Comparison of ENCODE assay signal across 7 mouse cellular contexts in genomic region chr6:83142211-83142731, GRCm38 (mm10). TPM values are rescaled to one million over a fixed set of nuclear protein-coding genes. Genes with fewer than 3 reads are reported as not detected.
A peak's percentile ranks its signal among the peaks of the same experiment; 100 is the strongest.
DNase-seq lines count a peak whose midpoint lies in the region; ATAC-seq and TF ChIP-seq lines count a peak whose summit lies in the region.

No protein-coding gene starts in this region.

- peak overlapping the region; percentile 41 for H3K4me3 ChIP-seq in testis, adult 2 months (ENCODE audit: control insufficient read depth, low read depth, low read length)
- peak overlapping the region; percentile 38 for H3K4me3 ChIP-seq in forebrain, embryonic 15.5 days
- H3K4me3 ChIP-seq in intestine, postnatal 0 days (ENCODE audit: low read depth, low read length): peak overlapping the region; percentile 17; the same call in 1 of the 2 replicates
- H3K4me3 ChIP-seq in stomach, embryonic 15.5 days (replicated peaks): peak overlapping the region; percentile 23

- ATAC-seq in forebrain, embryonic 15.5 days (replicated peaks): peak; percentile 23; the same call in 1 of the 2 replicates
- ATAC-seq in intestine, postnatal 0 days: no peak
- 0 out of 2 replicates have a peak, but pooled peaks have one; percentile 13 for ATAC-seq in megakaryocyte progenitor cell, adult 5-6 weeks (replicated peaks; ENCODE audit: poor library complexity)
- ATAC-seq in stomach, embryonic 15.5 days (ENCODE audit: insufficient read depth, low FRiP score, low read depth): no peak

- H3K36me3 ChIP-seq in testis, adult 2 months (ENCODE audit: control insufficient read depth, insufficient read depth, low read length): no peaks in the 10 kb centered on the region
- no peaks in the 10 kb centered on the region for H3K36me3 ChIP-seq in forebrain, embryonic 15.5 days
- peaks cover 8% of the 10 kb centered on the region; the same call in 1 of the 2 replicates for H3K36me3 ChIP-seq in intestine, postnatal 0 days (ENCODE audit: control insufficient read depth, insufficient read depth)
- H3K36me3 ChIP-seq in stomach, embryonic 15.5 days: peaks cover 4% of the 10 kb centered on the region

- H3K27ac ChIP-seq in testis, adult 2 months (ENCODE audit: control insufficient read depth, insufficient read depth, low read depth, low read length): no peak overlapping the region
- H3K27ac ChIP-seq in forebrain, embryonic 15.5 days (replicated peaks): no peak overlapping the region
- no peak overlapping the region for H3K27ac ChIP-seq in intestine, postnatal 0 days (ENCODE audit: low read depth, low read length)
- peak overlapping the region; percentile 44 for H3K27ac ChIP-seq in stomach, embryonic 15.5 days

- H3K4me1 ChIP-seq in testis, adult 2 months (ENCODE audit: control insufficient read depth, insufficient read depth, low read length): peaks cover 18% of the 10 kb centered on the region
- H3K4me1 ChIP-seq in forebrain, embryonic 15.5 days: peaks cover 20% of the 10 kb centered on the region
- peaks cover 6% of the 10 kb centered on the region; the same call in 1 of the 2 replicates for H3K4me1 ChIP-seq in intestine, postnatal 0 days (replicated peaks; ENCODE audit: control insufficient read depth, insufficient read depth, low read length)
- H3K4me1 ChIP-seq in stomach, embryonic 15.5 days: peaks cover 33% of the 10 kb centered on the region

- no peak for TF ChIP-seq CTCF in testis, adult 2 months (IDR thresholded peaks at IDR 0.05; ENCODE audit: control insufficient read depth, insufficient read depth, insufficient replicate concordance, low read depth, low read length)
- no peak for TF ChIP-seq CTCF in intestine, postnatal 0 days (IDR thresholded peaks at IDR 0.05; ENCODE audit: low read depth)

- H3K4me2 ChIP-seq in forebrain, embryonic 15.5 days (replicated peaks): peak overlapping the region; percentile 56
- H3K4me2 ChIP-seq in intestine, postnatal 0 days (replicated peaks; ENCODE audit: low read depth): peak overlapping the region; percentile 52
- H3K4me2 ChIP-seq in stomach, embryonic 15.5 days: peak overlapping the region; percentile 50

- no peak for TF ChIP-seq POLR2A in testis, adult 2 months (IDR thresholded peaks at IDR 0.05; ENCODE audit: control insufficient read depth, low read depth, low read length)

- WGBS in forebrain, embryonic 15.5 days: 2% methylated on average over 41 of the region's 41 CpGs
- WGBS in intestine, postnatal 0 days: 17% methylated on average over 40 of the region's 41 CpGs
- WGBS in stomach, embryonic 15.5 days: 12% methylated on average over 41 of the region's 41 CpGs

- no peaks in the 10 kb centered on the region for H3K27me3 ChIP-seq in testis, adult 2 months (ENCODE audit: control insufficient read depth, insufficient read depth, low read length)
- no peaks in the 10 kb centered on the region; the same call in 1 of the 2 replicates for H3K27me3 ChIP-seq in forebrain, embryonic 15.5 days
- no peaks in the 10 kb centered on the region for H3K27me3 ChIP-seq in intestine, postnatal 0 days (replicated peaks; ENCODE audit: control insufficient read depth, insufficient read depth, low read length)
- H3K27me3 ChIP-seq in stomach, embryonic 15.5 days (replicated peaks): no peaks in the 10 kb centered on the region

- DNase-seq in testis, postnatal 14 days (ENCODE audit: low spot score): no peak
- no peak for DNase-seq in T-cell, adult 2 months (ENCODE audit: low spot score)

- H3K9ac ChIP-seq in forebrain, embryonic 15.5 days (replicated peaks): peak overlapping the region; percentile 53
- peak overlapping the region; percentile 34; the same call in 1 of the 2 replicates for H3K9ac ChIP-seq in intestine, postnatal 0 days (ENCODE audit: low read depth, low read length)
- no peak overlapping the region; the same call in 1 of the 2 replicates for H3K9ac ChIP-seq in stomach, embryonic 15.5 days

- no peaks in the 10 kb centered on the region for H3K9me3 ChIP-seq in forebrain, embryonic 15.5 days
- H3K9me3 ChIP-seq in intestine, postnatal 0 days (ENCODE audit: control insufficient read depth): no peaks in the 10 kb centered on the region
- no peaks in the 10 kb centered on the region for H3K9me3 ChIP-seq in stomach, embryonic 15.5 days

RNA-seq across cellular contexts. Expression of gene Rtkn, which starts 7.0 kb away (rescaled TPM):
- polyA plus RNA-seq in testis, adult 2 months (2012; rRNA removed): 13.2 and 19.2 TPM in 2 replicates
- 6.1 and 7.0 TPM in 2 replicates for polyA plus RNA-seq in forebrain, embryonic 15.5 days (2015; fragmentation: Nextera tagmentation; extraction: Ambion mirVana)
- 19.7 and 21.1 TPM in 2 replicates for polyA plus RNA-seq in intestine, postnatal 0 days (2015; fragmentation: Nextera tagmentation; extraction: Ambion mirVana)
- total RNA-seq in megakaryocyte progenitor cell, adult 5-6 weeks (2015): 1.9 and 2.4 TPM in 2 replicates
- total RNA-seq in megakaryocyte progenitor cell, adult 5-6 weeks (2017): 2.2 and 2.4 TPM in 2 replicates
- 31.3 and 31.9 TPM in 2 replicates for polyA plus RNA-seq in stomach, embryonic 15.5 days (2015; fragmentation: Nextera tagmentation; extraction: Ambion mirVana)

RNA-seq across cellular contexts. Expression of gene Wdr54, which starts 13.9 kb away (rescaled TPM):
- polyA plus RNA-seq in testis, adult 2 months (2012; rRNA removed): 129 and 133 TPM in 2 replicates
- polyA plus RNA-seq in forebrain, embryonic 15.5 days (2015; fragmentation: Nextera tagmentation; extraction: Ambion mirVana): 18.3 and 18.6 TPM in 2 replicates
- polyA plus RNA-seq in intestine, postnatal 0 days (2015; fragmentation: Nextera tagmentation; extraction: Ambion mirVana): 1.0 and 1.2 TPM in 2 replicates
- total RNA-seq in megakaryocyte progenitor cell, adult 5-6 weeks (2015): 0.57 TPM in 1 of 2 replicates, not detected in the other
- under 0.01 and 0.14 TPM in 2 replicates for total RNA-seq in megakaryocyte progenitor cell, adult 5-6 weeks (2017)
- polyA plus RNA-seq in stomach, embryonic 15.5 days (2015; fragmentation: Nextera tagmentation; extraction: Ambion mirVana): 3.6 and 5.1 TPM in 2 replicates

RNA-seq across cellular contexts. Expression of gene 1700003E16Rik, which starts 13.9 kb away (rescaled TPM):
- 604 and 651 TPM in 2 replicates for polyA plus RNA-seq in testis, adult 2 months (2012; rRNA removed)
- 5.2 and 6.9 TPM in 2 replicates for polyA plus RNA-seq in forebrain, embryonic 15.5 days (2015; fragmentation: Nextera tagmentation; extraction: Ambion mirVana)
- 0.60 and 1.0 TPM in 2 replicates for polyA plus RNA-seq in intestine, postnatal 0 days (2015; fragmentation: Nextera tagmentation; extraction: Ambion mirVana)
- total RNA-seq in megakaryocyte progenitor cell, adult 5-6 weeks (2015): not detected in 2 replicates
- not detected in 2 replicates for total RNA-seq in megakaryocyte progenitor cell, adult 5-6 weeks (2017)
- polyA plus RNA-seq in stomach, embryonic 15.5 days (2015; fragmentation: Nextera tagmentation; extraction: Ambion mirVana): 2.3 and 2.7 TPM in 2 replicates

RNA-seq across cellular contexts. Expression of gene Ino80b, which starts 17.0 kb away (rescaled TPM):
- 35.0 and 50.6 TPM in 2 replicates for polyA plus RNA-seq in testis, adult 2 months (2012; rRNA removed)
- polyA plus RNA-seq in forebrain, embryonic 15.5 days (2015; fragmentation: Nextera tagmentation; extraction: Ambion mirVana): 15.6 and 16.5 TPM in 2 replicates
- polyA plus RNA-seq in intestine, postnatal 0 days (2015; fragmentation: Nextera tagmentation; extraction: Ambion mirVana): 6.0 and 8.5 TPM in 2 replicates
- total RNA-seq in megakaryocyte progenitor cell, adult 5-6 weeks (2015): 20.7 and 24.4 TPM in 2 replicates
- 35.5 and 44.4 TPM in 2 replicates for total RNA-seq in megakaryocyte progenitor cell, adult 5-6 weeks (2017)
- 11.3 and 11.4 TPM in 2 replicates for polyA plus RNA-seq in stomach, embryonic 15.5 days (2015; fragmentation: Nextera tagmentation; extraction: Ambion mirVana)

RNA-seq across cellular contexts. Expression of gene Wbp1, which starts 20.9 kb away (rescaled TPM):
- polyA plus RNA-seq in testis, adult 2 months (2012; rRNA removed): 53.0 and 63.3 TPM in 2 replicates
- polyA plus RNA-seq in forebrain, embryonic 15.5 days (2015; fragmentation: Nextera tagmentation; extraction: Ambion mirVana): 229 and 231 TPM in 2 replicates
- polyA plus RNA-seq in intestine, postnatal 0 days (2015; fragmentation: Nextera tagmentation; extraction: Ambion mirVana): 69.1 and 72.7 TPM in 2 replicates
- total RNA-seq in megakaryocyte progenitor cell, adult 5-6 weeks (2015): 25.8 and 27.8 TPM in 2 replicates
- 85.0 and 96.7 TPM in 2 replicates for total RNA-seq in megakaryocyte progenitor cell, adult 5-6 weeks (2017)
- polyA plus RNA-seq in stomach, embryonic 15.5 days (2015; fragmentation: Nextera tagmentation; extraction: Ambion mirVana): 91.5 and 101 TPM in 2 replicates

Comparison
In these comparisons a context has a peak if more than half of its experiments do, and no peak if none do; other contexts are left out.
1. ATAC-seq: peak in forebrain, embryonic 15.5 days (single experiment) and megakaryocyte progenitor cell, adult 5-6 weeks (single experiment); none in intestine, postnatal 0 days (single experiment) and stomach, embryonic 15.5 days (single experiment).
2. RNA of gene 1700003E16Rik, which starts 13.9 kb away (polyA plus RNA-seq): 604 to 651 TPM in testis, adult 2 months; 5.2 to 6.9 TPM in forebrain, embryonic 15.5 days, 2.3 to 2.7 TPM in stomach, embryonic 15.5 days and 0.60 to 1.0 TPM in intestine, postnatal 0 days; every median in the first group is over 10 times any median in the second.
3. Peak in every context shown above with its lines, with median percentiles within 50 percentile points of each other: H3K4me3 ChIP-seq and H3K4me2 ChIP-seq.